Mouse (Mus musculus) ES-Bruce4 (cell line): ENCODE measurements around the gene Tcl1b5.
"Not testable (repeated sequence)": the region's sequence is repeated elsewhere in the genome, so short reads cannot be mapped to it uniquely, and the experiment has no call there.

Experiments
- CTCF ChIP-seq: IDR thresholded peaks from one replicate; pipeline ENCODE4 v1.8.1; 2011; ENCODE audit warnings: low read depth, low read length
- EP300 ChIP-seq: IDR thresholded peaks from 2 replicates; pipeline ENCODE4 v1.6.1; 2011; ENCODE audit warnings: low read depth, low read length; ENCODE audit not compliant: insufficient read depth

GRCm38 (mm10) chr12:105188980-105189379, 12.8 kb downstream of the Tcl1b5 start:
- peak; percentile 21 for TF ChIP-seq CTCF
- TF ChIP-seq EP300, result not testable (repeated sequence)
